Mouse (Mus musculus) forebrain, embryonic 12.5 days (tissue): ENCODE data around the gene Npw. TPM values are rescaled to one million over a fixed set of nuclear protein-coding genes. Genes with fewer than 3 reads are reported as not detected.
A peak's percentile ranks its signal among the peaks of the same experiment; 100 is the strongest.
"Not testable (repeated sequence)": the region's sequence is repeated elsewhere in the genome, so short reads cannot be mapped to it uniquely, and the experiment has no call there.

Experiments used
- ATAC-seq: fragments of 200-750 bp; cut with Nextera tagmentation; 2 replicates; pipeline ENCODE4 v1.8.0; 2017; ENCODE audit warnings: moderate TSS enrichment; ENCODE audit not compliant: low FRiP score
- H3K27ac ChIP-seq: fragments of 300-500 bp; sonication (generic); 2 replicates; pipeline ENCODE4 v1.5.1; 2016; ENCODE audit warnings: mild to moderate bottlenecking
- H3K27me3 ChIP-seq: fragments of 300-500 bp; sonication (generic); 2 replicates; pipeline ENCODE4 v1.6.1; 2016; ENCODE audit warnings: mild to moderate bottlenecking
- H3K36me3 ChIP-seq: fragments of 300-500 bp; sonication (generic); replicated peaks from 2 replicates; pipeline ENCODE4 v1.6.1; 2016; ENCODE audit warnings: mild to moderate bottlenecking
- H3K4me1 ChIP-seq: fragments of 300-500 bp; sonication (generic); 2 replicates; pipeline ENCODE4 v1.6.1; 2016
- H3K4me2 ChIP-seq: fragments of 300-500 bp; sonication (generic); 2 replicates; pipeline ENCODE4 v1.6.1; 2016; ENCODE audit warnings: mild to moderate bottlenecking, moderate library complexity
- H3K4me3 ChIP-seq: fragments of 300-500 bp; sonication (generic); replicated peaks from 2 replicates; pipeline ENCODE4 v1.5.1; 2016; ENCODE audit warnings: mild to moderate bottlenecking
- H3K9ac ChIP-seq: fragments of 300-500 bp; sonication (generic); 2 replicates; pipeline ENCODE4 v1.6.1; 2016; ENCODE audit warnings: mild to moderate bottlenecking
- H3K9me3 ChIP-seq: fragments of 300-500 bp; sonication (generic); 2 replicates; pipeline ENCODE4 v1.6.1; 2016
- WGBS: fragments of 180-500 bp; shearing (Covaris S2); methylation state at CpG from one replicate; pipeline ENCODE4 v1.1.7; 2016; 5-methylcytosine and 5-hydroxymethylcytosine counted together
- polyA plus RNA-seq: library from polyadenylated mRNA; unstranded; fragments of >200 nt; fragmentation: Nextera tagmentation; extraction: Ambion mirVana; gene quantifications from 2 replicates; pipeline ENCODE4 v1.2.1, GENCODE M21; 2016

Gene Npw
- polyA plus RNA-seq, 1 experiment from 2014 or later, result not detected

GRCm38 (mm10) chr17:24669545-24670245 is 11.4 kb upstream of the Npw start, which contains the start of gene Zfp598:
Gene Zfp598 (plus strand): TSS chr17:24669687.
- peaks cover 38% of the 10 kb centered on the region for H3K4me1 ChIP-seq
- H3K9ac ChIP-seq, result peak within 1 kb of the TSS; percentile 99
- H3K27me3 ChIP-seq, result peaks cover 4% of the 10 kb centered on the region; the same call in 1 of the 2 replicates
- H3K4me3 ChIP-seq, result peak within 1 kb of the TSS; percentile 99
- WGBS, result under 1% methylated on average over 71 of the region's 80 CpGs
- peak; percentile 99 for ATAC-seq
- H3K9me3 ChIP-seq, result no peaks in the 10 kb centered on the region
- H3K4me2 ChIP-seq, result peak within 1 kb of the TSS; percentile 86
- H3K27ac ChIP-seq, result peak within 1 kb of the TSS; percentile 85
- H3K36me3 ChIP-seq, result no peaks in the 10 kb centered on the region; the same call in 1 of the 2 replicates

GRCm38 (mm10) chr17:24669214-24669544 is 10.9 kb upstream of the Npw start:
- not testable (repeated sequence) for H3K36me3 ChIP-seq, H3K9me3 ChIP-seq, H3K27me3 ChIP-seq, ATAC-seq
- Histone ChIP-seq H3K4me3 (peak overlapping the region; percentile 99), H3K9ac (peak overlapping the region; percentile 99; the same call in 1 of the 2 replicates), H3K27ac (peak overlapping the region; percentile 85), H3K4me2 (peak overlapping the region; percentile 86), H3K4me1 (peaks cover 38% of the 10 kb centered on the region)
- WGBS, result 10% methylated on average over 15 of the region's 15 CpGs

GRCm38 (mm10) chr17:24667416-24667815 is 9.2 kb upstream of the Npw start:
- WGBS, result 35% methylated on average over 6 of the region's 6 CpGs
- no peak overlapping the region for H3K4me3 ChIP-seq
- no peak for ATAC-seq

GRCm38 (mm10) chr17:24667011-24667410 is 8.8 kb upstream of the Npw start:
- not testable (repeated sequence) for H3K9me3 ChIP-seq, H3K9ac ChIP-seq, H3K36me3 ChIP-seq, H3K4me2 ChIP-seq, H3K27me3 ChIP-seq, H3K27ac ChIP-seq, H3K4me3 ChIP-seq, ATAC-seq
- H3K4me1 ChIP-seq, result peaks cover 27% of the 10 kb centered on the region
- 72% methylated on average over 7 of the region's 7 CpGs for WGBS

More at GRCm38 (mm10) chr17:24667416-24667815, 9.2 kb upstream of the Npw start:
- Histone ChIP-seq H3K36me3 (no peaks in the 10 kb centered on the region), H3K9me3 (no peaks in the 10 kb centered on the region), H3K4me1 (peaks cover 31% of the 10 kb centered on the region), H3K27ac (no peak overlapping the region), H3K4me2 (no peak overlapping the region), H3K27me3 (peaks cover 7% of the 10 kb centered on the region; the same call in 1 of the 2 replicates), H3K9ac (no peak overlapping the region)

- ATAC-seq, result no peak
- peaks cover 15% of the 10 kb centered on the region for H3K4me1 ChIP-seq
Observed at GRCm38 (mm10) chr17:24654969-24655368, 3.3 kb downstream of the Npw start.

GRCm38 (mm10) chr17:24653967-24654710 is 4.1 kb downstream of the Npw start:
- ATAC-seq, result peak; percentile 65; the same call in 1 of the 2 replicates
- Histone ChIP-seq H3K4me2 (peak overlapping the region; percentile 48), H3K36me3 (no peaks in the 10 kb centered on the region), H3K27me3 (peaks cover 83% of the 10 kb centered on the region), H3K9ac (no peak overlapping the region), H3K4me1 (peaks cover 21% of the 10 kb centered on the region), H3K9me3 (no peaks in the 10 kb centered on the region), H3K27ac (no peak overlapping the region), H3K4me3 (peak overlapping the region; percentile 3)
- WGBS, result 6% methylated on average over 14 of the region's 19 CpGs

More at GRCm38 (mm10) chr17:24654969-24655368, 3.3 kb downstream of the Npw start:
- Histone ChIP-seq H3K27ac (no peak overlapping the region), H3K36me3 (no peaks in the 10 kb centered on the region), H3K4me3 (no peak overlapping the region), H3K9me3 (no peaks in the 10 kb centered on the region), H3K4me2 (no peak overlapping the region), H3K9ac (no peak overlapping the region), H3K27me3 (peaks cover 83% of the 10 kb centered on the region)
- WGBS, result 80% methylated on average over 4 of the region's 4 CpGs

GRCm38 (mm10) chr17:24651835-24652234 is 6.4 kb downstream of the Npw start:
- Histone ChIP-seq H3K9ac (no peak overlapping the region), H3K9me3 (no peaks in the 10 kb centered on the region), H3K36me3 (no peaks in the 10 kb centered on the region), H3K4me1 (peaks cover 10% of the 10 kb centered on the region), H3K4me2 (no peak overlapping the region), H3K27me3 (peaks cover 71% of the 10 kb centered on the region), H3K4me3 (no peak overlapping the region), H3K27ac (no peak overlapping the region)
- WGBS, result 70% methylated on average over 3 of the region's 3 CpGs
- ATAC-seq, result no peak

- no peaks in the 10 kb centered on the region for H3K36me3 ChIP-seq
- no peak for ATAC-seq
- H3K4me3 ChIP-seq, result no peak overlapping the region
- H3K27ac ChIP-seq, result no peak overlapping the region
- WGBS, result 74% methylated on average over 4 of the region's 4 CpGs
- peak overlapping the region; percentile 99 for H3K4me2 ChIP-seq
- H3K9me3 ChIP-seq, result no peaks in the 10 kb centered on the region
- H3K4me1 ChIP-seq, result peaks cover 10% of the 10 kb centered on the region
- peaks cover 60% of the 10 kb centered on the region for H3K27me3 ChIP-seq
- no peak overlapping the region for H3K9ac ChIP-seq
Observed at GRCm38 (mm10) chr17:24650766-24651165, 7.5 kb downstream of the Npw start.

GRCm38 (mm10) chr17:24650070-24650616 is 8.1 kb downstream of the Npw start, which contains the start of gene Slc9a3r2:
Gene Slc9a3r2 (minus strand): TSS chr17:24650327.
- H3K27me3 ChIP-seq, result peaks cover 60% of the 10 kb centered on the region
- peak; percentile 47 for ATAC-seq
- H3K27ac ChIP-seq, result no peak within 1 kb of the TSS
- no peaks in the 10 kb centered on the region for H3K9me3 ChIP-seq
- H3K4me2 ChIP-seq, result peak within 1 kb of the TSS; percentile 99
- H3K9ac ChIP-seq, result peak within 1 kb of the TSS; percentile 81
- no peaks in the 10 kb centered on the region for H3K36me3 ChIP-seq
- H3K4me3 ChIP-seq, result peak within 1 kb of the TSS; percentile 66
- WGBS, result under 1% methylated on average over 25 of the region's 41 CpGs
- H3K4me1 ChIP-seq, result peaks cover 10% of the 10 kb centered on the region

- ATAC-seq, result peak; percentile 47
- H3K27ac ChIP-seq, result no peak overlapping the region
- WGBS, result 1% methylated on average over 33 of the region's 35 CpGs
Observed at GRCm38 (mm10) chr17:24649581-24650069, 8.6 kb downstream of the Npw start.

GRCm38 (mm10) chr17:24648731-24649377 is 9.4 kb downstream of the Npw start:
- Histone ChIP-seq H3K4me2 (peak overlapping the region; percentile 99), H3K4me3 (no peak overlapping the region), H3K27me3 (peaks cover 50% of the 10 kb centered on the region), H3K27ac (no peak overlapping the region), H3K9ac (0 out of 2 replicates have a peak overlapping the region, but pooled peaks have one; percentile 81), H3K36me3 (no peaks in the 10 kb centered on the region), H3K9me3 (no peaks in the 10 kb centered on the region), H3K4me1 (peaks cover 10% of the 10 kb centered on the region)
- no peak for ATAC-seq
- 85% methylated on average over 9 of the region's 10 CpGs for WGBS

More at GRCm38 (mm10) chr17:24649581-24650069, 8.6 kb downstream of the Npw start:
- H3K4me3 ChIP-seq, result peak overlapping the region; percentile 66
- peaks cover 56% of the 10 kb centered on the region for H3K27me3 ChIP-seq
- H3K9me3 ChIP-seq, result no peaks in the 10 kb centered on the region
- peak overlapping the region; percentile 81 for H3K9ac ChIP-seq
- H3K4me1 ChIP-seq, result peaks cover 10% of the 10 kb centered on the region
- H3K4me2 ChIP-seq, result peak overlapping the region; percentile 99
- H3K36me3 ChIP-seq, result no peaks in the 10 kb centered on the region
